Mouse (Mus musculus) kidney, postnatal 25 days (tissue): ENCODE data around the gene Ndufaf8.
A peak's percentile ranks its signal among the peaks of the same experiment; 100 is the strongest.

ENCODE experiments used
- DNase-seq, 2 experiments: peaks; one replicate each; pipeline ENCODE4 v3.0.0; 2021; ENCODE audit warnings: mixed read lengths in 2 of 2

The Ndufaf8 gene

GRCm38 (mm10) chr11:120086702-120087152 is 12.0 kb upstream of the Ndufaf8 start, which contains the start of gene Cep131:
Cep131 (minus strand) TSS chr11:120086827.
- DNase-seq, result peak; percentile 99

DNA sequence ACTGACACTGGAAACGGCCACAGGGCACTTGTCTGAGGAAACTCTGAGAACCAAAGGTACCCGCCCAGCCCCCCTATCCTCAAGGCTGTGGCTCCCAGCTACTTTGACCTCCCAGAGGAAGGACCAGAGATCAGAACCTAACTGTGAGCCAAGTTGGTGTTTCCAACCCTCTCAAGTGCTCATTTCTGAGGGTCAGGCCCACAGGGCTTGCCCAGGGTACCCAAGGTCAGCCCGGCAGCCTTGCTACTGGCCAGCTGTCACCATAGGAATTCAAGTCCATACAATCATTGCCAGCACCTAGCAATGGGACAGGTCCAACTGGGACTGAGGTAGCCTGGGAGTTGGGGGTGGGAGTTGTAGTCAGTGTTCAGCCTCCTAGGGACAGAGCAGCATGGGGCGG is 8.1 kb upstream of the Ndufaf8 start:
- DNase-seq, result no peak

- DNase-seq, result no peak
Observed at GRCm38 (mm10) chr11:120092817-120093591, 5.7 kb upstream of the Ndufaf8 start.

DNA sequence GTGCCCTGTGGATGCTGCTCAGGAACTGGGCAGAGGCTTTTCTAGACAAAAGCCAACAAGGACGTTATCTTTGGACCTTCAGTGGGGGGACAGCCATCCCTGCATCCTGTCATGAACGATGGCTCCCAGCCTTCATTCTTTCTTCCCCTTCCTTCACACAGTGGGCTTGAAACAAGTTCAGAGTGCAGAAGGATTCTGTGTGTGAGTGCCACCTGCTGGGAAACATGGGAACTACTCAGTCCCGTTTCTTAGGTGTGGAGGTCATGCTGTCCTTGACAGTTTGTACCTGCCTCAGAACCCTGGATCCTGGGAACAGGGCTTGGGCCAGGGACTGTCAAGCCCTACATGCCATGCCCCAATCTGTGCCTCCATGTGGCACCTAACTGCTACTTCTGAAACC is 2.3 kb downstream of the Ndufaf8 start:
- peak; percentile 82 to 85 for DNase-seq

DNA sequence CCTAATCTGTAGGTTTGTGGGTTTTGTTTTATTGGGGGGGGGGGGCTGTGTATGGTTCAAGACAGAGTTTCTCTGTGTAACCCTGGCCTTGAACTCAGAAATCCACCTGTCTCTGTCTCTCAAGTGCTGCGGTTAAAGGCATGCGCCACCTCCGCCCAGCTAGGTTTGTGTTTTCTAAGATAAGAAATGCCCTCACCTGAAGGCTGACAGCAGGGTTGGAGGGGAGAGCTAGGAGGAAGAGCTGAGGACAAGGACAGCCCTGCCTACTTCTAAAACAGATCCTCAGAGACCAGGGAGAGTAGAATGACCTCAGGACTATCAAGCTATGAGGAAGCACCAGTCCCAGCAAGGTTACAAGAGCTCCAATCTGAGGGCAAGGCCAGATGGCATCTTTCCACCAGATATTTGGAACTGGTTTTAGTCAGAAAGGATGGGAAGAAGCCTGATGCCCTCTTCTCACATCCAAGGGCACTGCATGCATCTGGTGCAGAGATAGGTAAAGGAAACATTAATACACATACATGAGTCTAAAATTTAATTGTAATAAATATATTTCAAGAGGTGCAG is 4.8 kb downstream of the Ndufaf8 start:
- DNase-seq, result no peak

DNA sequence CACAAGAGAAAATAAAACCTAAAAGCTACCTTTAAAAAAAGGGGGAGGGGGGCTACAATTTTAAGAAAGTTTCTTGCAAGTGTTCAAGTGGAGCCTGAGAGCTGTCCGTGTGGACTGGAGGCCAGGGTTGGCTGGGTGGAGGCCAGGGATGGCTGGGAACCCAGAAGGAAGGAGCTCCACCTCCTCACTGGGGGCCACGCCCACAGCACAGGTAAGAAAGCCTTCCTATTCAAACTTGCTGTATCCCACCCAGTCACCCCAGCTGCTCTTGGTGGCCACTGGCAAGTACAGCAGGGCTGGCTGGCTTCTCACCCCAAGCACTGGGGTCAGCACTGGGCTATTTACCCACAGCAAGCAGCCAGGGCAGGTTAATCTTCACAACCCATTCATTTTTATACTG is 8.3 kb downstream of the Ndufaf8 start:
- no peak for DNase-seq

- peak; percentile 49 to 91 for DNase-seq
Observed at GRCm38 (mm10) chr11:120107796-120108195, 9.1 kb downstream of the Ndufaf8 start.

DNA sequence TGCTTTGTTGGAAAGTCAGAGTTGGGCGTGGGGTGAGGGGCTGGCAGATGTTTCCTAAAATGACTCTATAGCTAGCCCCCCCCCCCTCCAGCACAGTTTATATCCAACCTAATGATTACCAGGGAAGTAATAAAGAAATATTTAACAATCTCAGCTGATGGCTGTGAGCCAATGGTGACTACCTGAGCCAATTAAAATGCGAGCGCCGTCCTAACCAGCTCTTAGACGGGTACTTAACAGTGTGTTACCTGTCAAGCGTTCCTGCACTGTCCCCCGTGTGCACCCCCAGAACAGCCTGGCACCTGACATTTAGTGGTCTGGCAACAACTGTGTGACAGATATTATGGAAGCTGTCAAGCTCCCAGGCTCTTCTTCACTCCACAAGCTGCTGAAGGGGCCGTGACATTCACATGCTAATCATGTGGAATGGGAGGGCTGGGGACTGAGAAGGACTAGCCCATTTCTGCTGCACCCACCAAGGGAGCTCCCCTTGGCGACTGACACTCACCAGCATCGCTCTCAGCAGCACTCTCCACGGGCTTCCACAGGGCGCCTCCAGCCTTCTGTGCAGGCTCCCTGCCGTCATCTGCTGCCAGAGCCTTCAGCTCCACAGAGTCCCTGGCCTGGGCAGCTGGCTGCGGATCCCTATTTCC is 11.0 kb downstream of the Ndufaf8 start:
- peak in 1 of 2 experiments; percentile 48 for DNase-seq

DNA sequence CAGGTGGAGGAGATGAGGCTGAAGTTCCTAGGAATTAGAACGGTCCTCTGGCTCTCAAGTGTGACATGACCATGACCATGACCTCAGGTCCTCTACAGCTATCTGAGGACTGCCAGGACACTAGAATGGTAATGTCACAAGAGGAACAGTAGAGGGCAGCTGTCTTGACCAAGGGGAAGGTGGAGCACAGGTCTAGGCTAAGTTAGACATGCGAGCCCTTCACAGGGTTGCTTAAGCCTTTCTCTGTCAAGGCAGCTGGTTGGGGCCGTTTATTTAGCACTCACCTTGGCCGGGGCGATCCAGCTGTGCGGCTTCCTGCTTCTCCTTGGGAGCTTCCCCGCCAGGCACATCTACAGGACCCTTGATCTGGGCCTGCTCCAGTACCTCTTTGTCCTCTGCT is 11.8 kb downstream of the Ndufaf8 start:
- no peak for DNase-seq

GRCm38 (mm10) chr11:120111033-120111432 is 12.3 kb downstream of the Ndufaf8 start:
- peak in 1 of 2 experiments; percentile 39 for DNase-seq

DNA sequence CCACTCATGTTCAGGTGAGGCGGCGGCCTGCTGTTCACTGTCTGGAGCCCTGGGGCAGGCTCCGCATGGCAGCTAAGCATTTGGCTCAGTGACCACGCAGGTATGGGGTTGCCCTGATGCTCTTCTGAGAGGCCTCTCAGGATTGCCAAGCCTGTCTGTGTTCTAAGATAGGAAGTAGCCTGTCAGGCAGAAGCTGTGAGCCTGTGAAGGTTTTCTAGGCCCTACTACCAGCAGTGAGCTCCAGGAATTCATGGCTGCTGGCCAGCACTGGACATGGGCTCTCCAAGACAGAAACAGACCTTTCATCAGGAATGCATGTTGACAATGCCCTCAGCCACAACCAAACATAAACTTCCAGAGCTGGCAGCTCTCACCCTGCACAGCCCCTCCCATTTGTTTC is 13.4 kb downstream of the Ndufaf8 start:
- DNase-seq, result peak; percentile 69 to 81

GRCm38 (mm10) chr11:120114488-120115215 is 15.9 kb downstream of the Ndufaf8 start:
- DNase-seq, result no peak

DNA sequence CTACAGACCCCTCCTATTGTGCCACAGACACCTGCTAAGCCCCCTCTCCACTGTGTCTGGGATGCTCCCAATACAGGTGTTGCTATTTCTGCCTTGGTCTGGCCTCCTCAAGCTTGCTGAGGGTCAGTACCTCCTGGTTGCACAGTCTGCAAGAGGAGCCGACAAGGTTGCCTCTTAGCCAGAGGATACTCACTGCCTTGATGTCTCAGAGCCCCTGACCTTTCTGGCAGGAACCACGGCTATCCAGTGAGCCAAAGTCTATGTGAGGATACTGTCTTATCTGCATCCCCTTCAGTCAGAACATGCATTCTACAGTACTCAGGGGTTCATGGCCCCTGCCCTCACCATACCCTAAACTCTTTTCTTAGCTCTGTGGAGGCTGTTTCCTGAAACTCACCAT is 18.9 kb downstream of the Ndufaf8 start:
- no peak for DNase-seq

DNA sequence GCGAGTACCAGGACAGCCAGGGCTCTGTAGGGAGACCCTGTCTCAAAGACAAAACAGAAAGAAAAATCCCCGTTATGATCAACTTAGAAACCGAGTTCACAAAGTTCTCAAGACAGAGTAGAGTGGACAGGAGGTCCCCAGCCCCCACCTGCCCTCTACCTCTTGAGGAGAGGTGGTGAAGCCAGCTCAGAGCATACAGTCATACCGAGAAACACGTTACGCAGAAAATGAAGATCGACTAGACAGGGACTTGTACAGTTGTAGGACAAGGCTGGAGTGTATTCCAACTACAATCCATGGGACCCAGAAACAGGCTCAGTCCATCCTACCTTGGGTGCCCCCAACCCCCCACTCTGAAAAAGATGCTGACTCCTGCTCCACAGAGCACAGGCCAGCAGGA is 20.4 kb downstream of the Ndufaf8 start:
- DNase-seq, result no peak

- DNase-seq, result no peak
Observed at GRCm38 (mm10) chr11:120119936-120120541, 21.3 kb downstream of the Ndufaf8 start.

GRCm38 (mm10) chr11:120120642-120121420 is 22.1 kb downstream of the Ndufaf8 start:
- DNase-seq, result peak; percentile 81 to 83

- no peak for DNase-seq
Observed at GRCm38 (mm10) chr11:120122126-120122525, 23.4 kb downstream of the Ndufaf8 start.

DNA sequence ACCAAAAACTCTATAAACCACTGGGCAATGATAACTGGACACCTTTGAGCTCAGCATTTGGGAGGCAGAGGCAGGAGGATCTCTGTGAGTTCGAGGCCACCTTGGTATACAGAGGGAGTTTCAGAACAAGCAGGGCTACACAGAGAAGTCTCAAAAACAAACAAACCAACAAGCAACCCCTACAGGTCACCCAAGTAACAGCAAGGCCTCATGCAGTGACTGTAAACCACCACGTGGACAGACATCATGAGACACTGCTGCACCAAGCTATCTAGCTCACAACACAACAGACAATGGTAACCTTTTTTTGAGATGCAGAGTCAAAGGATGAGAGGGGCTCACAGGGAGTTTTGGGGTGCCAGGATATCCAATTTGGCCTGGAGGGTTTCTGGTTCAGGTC is 28.1 kb downstream of the Ndufaf8 start:
- DNase-seq, result no peak

DNA sequence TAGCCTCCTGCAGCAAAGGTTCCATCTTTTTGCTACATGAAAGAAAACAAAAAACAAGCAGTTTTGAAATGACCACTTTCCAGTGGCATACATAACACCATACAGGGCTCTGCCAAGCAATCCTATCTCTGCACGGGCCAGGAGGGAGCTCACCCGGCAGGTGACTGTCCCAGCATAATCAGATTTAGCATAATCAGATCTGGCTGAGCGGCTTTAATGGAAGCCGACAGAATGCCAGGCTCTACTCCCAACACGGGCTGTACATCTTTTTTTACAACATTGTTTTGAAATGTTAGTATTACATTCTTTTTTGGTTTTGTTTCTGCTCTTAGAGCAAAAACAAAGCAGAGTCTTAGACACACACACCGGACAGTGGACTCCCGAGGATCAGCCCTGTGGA is 30.6 kb downstream of the Ndufaf8 start:
- DNase-seq, result no peak

GRCm38 (mm10) chr11:120134148-120134547 is 35.4 kb downstream of the Ndufaf8 start:
- DNase-seq, result no peak

DNA sequence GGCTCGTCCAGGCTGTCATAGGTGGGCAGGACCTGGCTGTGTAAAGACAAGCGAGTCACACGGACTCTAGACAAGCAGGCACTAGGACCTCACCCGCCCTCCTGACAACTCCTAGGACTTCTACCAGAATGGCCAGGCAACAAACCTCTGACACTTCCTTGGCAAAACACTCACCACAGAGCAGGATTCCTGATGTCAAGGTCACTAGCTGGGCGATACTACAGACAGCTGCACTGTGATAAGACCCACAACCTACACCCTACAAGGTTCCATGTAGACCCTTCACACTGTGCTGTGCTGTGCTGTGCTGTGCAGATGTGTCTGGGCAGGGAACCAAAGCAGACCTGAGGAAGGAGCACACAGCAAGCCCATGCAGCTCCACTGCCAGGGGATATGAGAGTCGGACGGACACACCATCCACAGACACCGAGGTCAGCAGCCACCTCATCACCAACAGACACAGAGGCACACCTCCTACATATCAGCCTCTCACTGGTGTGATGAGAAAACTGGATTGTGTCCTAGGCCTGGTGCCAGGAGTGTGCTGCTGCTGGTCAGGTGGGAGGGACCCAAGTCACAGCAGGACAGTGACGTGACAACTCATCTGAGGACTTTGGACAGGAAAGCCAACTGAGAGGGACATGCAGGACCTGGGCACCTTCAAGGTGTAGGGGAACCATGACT is 36.3 kb downstream of the Ndufaf8 start:
- DNase-seq, result peak; percentile 43 to 71
